Mouse (Mus musculus) ovary, postnatal 14 days (tissue): ENCODE results near the gene Suclg2.
A peak's percentile ranks its signal among the peaks of the same experiment; 100 is the strongest.
"Not testable (repeated sequence)": the region's sequence is repeated elsewhere in the genome, so short reads cannot be mapped to it uniquely, and the experiment has no call there.

ENCODE experiments used
- DNase-seq: peaks from one replicate; pipeline ENCODE4 v3.0.0; 2022; ENCODE audit warnings: low spot score

The Suclg2 gene

DNA sequence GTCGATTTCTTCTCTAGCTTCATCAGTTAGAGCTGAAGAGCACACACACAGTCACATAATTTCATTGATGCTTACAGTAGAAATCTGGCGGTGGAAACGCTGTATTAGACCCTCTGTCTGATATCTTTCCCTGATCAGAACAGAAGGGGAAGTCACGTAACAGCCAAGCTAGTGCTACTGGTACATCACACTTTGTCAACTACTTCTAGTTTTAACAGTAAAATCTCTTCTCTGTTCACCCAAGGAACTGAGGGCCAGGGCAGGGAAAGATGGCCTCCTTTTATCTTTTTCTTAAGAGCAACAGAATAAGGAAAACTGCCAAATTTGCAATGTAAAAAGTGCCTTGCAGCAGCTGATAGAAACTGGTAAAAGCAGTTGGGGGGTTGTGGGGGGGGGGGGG lies 97.8 kb downstream of the Suclg2 start:
- no peak for DNase-seq

DNA sequence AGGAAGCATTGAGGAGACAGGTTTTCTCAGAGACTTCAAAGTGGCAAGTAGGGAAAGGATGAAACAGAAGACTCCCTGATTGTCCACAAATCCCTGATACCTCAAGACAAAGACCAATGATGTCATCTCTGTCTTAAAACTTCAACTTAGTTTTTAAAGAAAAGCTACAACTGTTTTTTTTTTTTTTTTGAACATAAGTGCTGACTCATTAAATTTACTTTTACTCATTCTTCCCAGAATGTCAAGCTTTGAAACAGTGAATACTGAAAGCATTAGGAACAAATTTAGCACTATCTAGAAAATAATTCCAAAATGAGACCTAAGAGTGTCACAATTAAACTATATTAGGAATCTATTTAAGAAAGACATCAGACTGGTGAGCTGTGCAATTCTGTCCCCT lies 98.8 kb downstream of the Suclg2 start:
- DNase-seq = no peak

DNA sequence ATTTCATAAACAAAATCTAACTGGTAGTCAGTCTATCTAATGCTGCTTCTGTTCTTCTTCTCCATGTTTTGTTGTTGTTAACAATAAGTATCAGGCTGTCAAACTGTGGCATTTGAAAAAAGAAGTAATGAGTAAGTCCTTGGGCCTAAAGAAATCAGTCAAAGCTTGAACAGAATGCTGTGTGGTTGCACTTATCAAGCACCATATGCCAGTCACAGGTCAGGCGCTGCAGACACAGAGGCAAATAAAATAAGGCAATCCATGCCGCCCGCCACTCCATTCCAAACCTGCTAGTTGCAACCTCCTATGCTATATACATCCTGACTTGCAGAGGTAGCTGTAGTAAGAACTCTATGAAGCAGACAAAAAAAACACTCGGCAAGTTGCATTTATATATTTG lies 100.2 kb downstream of the Suclg2 start:
- no peak for DNase-seq

DNA sequence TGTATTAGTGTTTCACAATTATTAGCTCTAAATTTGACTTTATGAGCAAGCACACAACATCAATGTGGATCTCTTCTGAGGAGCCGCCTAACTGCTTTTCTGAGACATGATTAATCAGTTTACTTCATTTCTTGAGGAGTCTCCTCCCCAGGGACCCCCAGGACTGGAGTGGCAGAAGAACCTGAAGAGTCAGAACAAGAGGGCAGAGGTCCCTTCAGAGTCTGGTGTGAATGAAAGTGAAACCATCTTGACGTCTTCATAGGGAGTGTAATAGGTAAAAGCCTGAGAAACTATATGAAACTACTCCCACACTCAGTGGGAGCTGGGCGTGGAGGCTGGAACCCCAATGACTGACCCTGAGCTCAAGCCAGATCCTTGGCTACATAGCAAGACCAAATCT lies 105.4 kb downstream of the Suclg2 start:
- DNase-seq = no peak

DNA sequence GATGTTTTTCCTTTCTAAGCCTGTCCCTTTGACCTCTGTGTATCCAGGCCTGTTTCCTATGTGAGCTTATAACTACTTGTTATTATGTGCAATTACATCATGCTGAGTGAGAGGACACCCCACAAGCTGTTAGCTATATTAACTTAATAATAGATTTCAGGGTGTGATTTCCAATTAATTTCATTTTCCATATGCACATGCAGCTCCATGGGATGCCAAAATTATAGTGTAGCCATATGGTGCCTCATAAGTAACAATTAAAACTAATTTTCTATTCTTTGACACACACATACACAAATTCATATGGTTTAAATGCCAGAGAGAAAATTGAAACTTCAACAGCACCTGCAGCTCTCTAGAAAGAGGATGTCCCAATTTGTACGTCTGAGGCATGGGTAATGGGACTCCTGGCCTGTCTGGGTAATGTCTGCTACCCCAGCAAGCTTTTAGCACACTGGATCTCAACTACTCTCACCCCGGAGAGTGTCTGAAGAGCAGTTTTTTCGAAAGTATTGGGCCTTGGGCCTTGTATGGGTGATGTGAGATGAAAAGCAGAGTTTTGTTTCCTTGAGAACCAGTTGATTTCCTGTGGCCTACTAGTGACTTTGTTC lies 106.1 kb downstream of the Suclg2 start:
- no peak for DNase-seq

DNA sequence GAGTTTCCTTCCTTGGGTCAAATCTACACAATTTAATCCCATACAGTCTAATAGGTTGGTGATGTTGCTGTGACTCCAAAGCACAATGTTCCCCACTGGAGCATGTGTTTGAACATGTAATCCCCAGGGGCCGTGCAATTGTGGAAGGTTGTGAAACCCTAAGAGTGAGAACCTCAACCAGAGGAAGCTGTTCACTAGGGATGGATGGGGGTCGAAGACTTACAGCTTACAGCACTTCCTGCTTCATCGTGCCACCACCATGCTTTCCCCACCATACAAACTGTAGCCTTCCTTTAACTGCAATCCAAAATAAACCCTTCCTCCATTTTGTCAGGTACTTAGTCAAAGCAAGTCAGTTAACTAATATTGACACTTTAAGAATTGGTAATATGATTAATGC lies 107.5 kb downstream of the Suclg2 start:
- DNase-seq = no peak

DNA sequence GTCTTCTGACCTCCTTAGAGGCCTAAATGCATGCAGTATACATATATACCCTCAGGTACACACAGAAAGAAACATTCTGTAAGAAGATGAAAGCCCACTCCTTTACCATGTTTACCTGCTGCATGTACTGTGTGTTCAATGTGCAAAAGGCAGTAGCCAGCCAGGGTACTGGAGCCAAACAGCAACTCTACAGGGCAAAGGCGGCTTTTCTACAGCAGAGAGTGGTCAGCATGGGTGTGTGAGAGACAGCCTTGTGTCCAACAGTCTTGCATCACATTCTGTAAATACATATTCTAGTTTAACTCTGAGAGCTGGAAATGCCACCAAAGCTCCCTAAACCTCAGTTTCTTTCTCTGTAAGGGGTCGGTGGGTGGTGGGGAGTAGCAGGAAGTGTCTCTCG lies 110.5 kb downstream of the Suclg2 start:
- no peak for DNase-seq

DNA sequence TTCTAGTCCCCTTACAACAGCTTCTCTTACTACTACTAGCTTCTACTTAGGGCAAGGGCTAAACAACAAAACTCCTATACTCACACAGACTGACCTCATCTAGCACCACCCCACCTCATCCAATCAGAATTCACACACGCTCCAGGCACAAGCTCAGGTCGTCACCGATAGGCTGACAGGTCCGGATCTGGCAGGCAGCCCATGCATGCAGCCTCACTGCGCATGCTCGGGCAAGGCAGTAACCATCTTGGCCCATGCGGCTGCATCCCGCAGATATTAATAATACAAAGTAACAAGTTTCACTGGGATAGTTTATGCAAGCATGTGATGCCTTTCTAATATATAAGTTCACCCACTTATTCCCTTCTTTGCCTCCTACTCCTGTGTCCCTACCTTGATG lies 117.9 kb downstream of the Suclg2 start:
- not testable (repeated sequence) for DNase-seq

DNA sequence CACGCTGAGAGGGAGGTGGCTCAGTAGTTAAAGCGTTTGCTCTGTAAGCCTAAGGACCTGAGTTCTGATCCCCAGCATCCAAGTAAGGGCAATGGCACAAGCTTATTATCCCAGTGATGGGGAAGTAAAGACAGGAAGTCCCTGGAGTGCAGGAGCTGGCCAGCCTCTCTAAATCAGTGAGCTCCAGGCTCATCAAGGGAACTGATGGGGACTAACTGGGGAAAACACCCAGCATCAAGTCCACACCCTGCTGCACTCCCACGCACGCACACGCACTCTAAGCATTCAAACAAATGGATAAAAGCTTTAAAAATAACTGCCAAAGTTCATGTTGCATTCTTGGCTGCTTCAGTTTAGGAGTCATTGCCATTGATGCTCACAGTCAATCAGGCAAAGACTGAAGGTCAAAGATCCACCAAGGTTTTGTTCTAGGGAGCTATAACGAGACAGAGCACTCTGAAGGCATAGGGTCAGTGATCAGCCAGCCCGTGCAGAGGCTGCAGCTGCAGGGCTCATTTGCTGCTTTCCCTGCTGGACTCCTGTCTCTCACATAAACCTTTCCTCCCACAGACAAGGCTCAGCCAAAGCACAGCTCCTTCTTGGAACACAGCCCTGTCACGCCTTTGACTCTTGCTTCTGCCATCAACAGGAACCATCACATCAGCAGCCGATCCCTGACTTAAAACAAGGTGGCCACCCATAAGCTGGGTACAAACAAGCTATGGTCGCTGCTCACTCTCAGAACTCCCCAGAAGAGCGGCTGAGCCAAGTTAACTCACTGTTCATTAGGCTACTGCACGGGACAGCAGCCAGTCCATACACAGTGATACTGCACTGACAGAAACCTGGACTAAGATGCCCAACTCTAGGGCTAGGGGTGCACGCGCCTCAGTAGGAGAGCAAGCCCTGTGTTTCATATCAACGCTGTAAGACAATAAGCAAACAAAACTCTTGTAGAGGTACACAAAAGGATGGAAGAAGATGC lies 121.5 kb downstream of the Suclg2 start:
- DNase-seq = peak; percentile 23

DNA sequence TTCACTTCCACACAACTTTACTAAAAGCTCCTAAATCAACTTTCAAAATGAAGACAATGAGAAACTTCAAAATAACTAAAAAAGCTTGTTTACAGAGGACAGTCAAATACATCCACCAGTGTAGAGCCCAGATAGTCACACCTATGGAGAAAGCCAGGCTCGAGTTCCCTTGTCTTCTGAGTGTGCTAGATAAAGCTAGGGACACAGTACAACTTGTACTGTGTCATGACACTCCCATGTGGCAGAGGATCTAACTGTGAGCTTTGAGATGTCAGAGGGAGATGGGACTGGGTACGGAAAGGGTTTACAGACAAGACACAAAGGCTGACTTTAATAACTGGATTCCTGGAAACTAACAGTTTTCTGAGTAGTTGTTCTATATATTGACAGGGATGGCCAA lies 122.7 kb downstream of the Suclg2 start:
- DNase-seq = no peak

DNA sequence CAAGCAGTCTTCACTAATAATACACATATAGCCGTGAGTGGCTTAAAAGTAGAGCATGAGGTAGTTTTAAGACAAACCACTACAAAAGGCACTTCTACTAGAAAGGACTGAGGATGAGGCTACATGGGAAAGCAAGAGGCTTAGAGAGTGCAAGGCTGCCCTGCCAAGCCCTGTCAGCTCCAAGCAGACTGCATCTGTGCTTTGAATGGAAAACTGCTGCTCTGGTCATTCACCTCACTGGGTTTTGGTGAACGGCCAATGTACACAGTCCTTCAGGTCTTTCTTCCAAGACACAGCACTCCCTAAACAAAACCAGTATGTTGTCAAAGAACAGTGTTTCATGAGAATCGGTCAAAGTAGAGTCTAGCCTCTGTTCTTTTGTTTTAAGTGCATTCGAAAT lies 124.4 kb downstream of the Suclg2 start:
- DNase-seq = no peak

DNA sequence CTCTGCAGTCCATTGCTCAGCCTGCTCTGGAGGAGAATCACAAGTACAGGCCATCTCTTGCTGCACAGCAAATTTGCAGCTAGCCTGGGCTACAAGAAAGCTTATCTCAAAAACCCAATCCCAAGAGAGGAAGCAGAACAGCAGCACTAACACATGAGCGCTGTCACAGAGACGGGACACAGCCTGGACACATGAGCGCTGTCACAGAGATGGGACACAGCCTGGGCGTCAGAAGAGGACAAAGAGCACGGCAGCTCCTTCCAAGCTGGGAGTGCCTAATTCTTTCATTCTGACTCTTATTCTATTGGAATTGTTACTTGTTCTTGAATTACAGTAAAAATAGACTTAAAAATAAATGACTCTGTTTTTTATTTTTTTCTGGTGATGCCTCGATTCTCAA lies 126.2 kb downstream of the Suclg2 start:
- DNase-seq = no peak

DNA sequence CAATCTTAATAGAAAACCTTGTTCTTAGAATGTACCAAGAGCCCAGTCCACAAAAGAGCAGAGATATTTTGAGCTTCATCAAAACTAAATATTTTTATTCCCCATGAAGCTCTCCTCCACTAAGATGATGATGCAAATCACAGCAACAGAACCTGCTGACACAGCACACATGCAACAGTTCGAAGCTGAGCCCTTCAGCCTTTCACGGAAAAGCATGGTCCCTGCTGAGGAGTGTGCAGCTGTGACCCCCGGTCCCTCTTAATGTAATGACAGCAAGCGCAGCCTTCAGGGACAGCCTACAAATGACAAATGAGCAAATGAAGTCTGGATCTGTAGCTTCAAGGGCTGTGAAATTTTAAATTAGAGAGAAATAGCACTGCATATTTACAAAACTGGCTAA lies 128.1 kb downstream of the Suclg2 start:
- no peak for DNase-seq

DNA sequence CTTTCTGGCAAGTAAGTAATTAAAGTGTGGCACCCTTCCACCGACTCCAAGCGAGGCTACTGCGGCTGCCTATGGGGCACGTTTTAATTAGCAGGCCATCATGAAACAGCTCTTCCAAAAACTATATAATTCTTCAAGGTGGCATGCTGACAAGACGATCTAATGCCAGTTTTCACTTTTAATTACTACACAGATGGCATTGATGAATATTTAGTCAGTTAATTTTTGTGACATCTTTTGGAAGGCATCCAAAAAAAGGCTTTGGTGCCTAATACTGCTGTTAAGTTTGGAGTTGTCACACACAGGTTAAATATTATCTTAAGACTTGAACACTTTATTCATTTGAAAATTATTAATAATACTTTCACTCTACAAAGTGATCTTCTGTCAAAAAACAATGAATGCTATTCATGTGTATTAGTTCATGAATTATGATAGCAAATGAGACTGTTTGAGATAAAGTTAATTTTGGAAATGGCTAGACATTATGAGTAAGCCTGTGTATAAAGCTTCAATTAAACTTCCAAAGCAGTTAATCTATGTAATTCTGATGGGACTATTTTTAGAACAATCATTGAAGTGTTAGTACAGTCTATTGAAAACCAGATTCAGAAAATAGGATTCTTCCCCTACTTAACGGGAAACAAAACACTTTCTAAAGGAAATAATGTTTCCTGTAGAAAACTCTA lies 131.3 kb downstream of the Suclg2 start:
- DNase-seq = no peak

DNA sequence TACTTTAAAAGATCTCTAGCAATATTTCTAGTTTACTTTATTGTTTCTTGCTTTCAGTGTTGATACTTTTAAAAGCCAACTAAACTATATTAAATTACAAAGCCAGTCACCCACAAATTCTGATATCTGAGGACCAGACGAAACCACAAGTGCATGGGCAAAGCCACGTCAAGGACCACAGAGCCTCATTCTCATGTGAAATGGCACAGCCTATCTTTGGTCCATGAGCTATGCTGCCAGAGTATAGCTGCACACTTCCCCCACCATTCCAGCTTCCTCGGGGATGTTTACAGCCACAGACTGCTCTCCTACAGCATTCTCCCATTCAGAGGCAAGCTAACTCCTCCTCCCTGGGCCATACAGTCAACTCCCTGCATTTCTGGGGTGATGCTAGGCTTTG lies 136.7 kb downstream of the Suclg2 start:
- DNase-seq = no peak

DNA sequence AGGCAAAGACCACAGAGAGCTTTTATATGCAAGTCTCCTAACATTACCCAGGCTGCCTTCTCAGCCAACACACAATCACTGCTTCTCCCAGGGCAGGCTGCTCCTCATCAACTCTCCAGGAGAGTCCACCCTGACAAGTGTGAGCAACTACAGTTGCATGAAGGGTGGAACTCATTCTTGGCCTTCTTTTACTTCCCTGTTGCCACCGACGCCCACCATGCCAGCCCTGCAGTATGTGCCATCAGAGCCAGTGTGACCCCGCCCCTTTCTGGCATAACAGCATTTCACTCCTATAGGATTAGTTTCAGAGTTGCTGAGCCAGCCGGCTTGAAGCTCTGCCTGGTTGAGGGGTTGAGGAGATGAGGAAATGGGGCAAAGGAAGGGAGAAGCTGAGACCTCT lies 138.8 kb downstream of the Suclg2 start:
- DNase-seq = no peak

DNA sequence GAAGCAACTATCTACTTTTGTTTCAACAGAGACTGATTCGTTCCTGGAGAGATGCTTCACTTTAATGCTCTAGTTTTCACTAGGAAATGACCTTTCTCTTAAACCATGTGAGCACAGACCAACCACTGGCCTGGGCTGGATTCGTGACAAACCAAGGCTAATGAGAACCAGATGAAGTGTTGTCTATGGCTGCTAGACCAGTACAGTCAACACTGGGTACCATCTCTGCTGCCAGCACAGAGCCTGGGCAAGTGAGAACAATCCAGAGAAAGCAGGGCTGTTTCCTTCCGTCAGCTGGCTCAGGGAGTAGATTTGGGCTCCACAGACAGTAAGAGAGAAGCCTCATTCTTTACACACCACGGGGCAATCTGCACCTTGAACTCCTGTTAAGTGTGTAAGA lies 143.1 kb downstream of the Suclg2 start:
- no peak for DNase-seq

DNA sequence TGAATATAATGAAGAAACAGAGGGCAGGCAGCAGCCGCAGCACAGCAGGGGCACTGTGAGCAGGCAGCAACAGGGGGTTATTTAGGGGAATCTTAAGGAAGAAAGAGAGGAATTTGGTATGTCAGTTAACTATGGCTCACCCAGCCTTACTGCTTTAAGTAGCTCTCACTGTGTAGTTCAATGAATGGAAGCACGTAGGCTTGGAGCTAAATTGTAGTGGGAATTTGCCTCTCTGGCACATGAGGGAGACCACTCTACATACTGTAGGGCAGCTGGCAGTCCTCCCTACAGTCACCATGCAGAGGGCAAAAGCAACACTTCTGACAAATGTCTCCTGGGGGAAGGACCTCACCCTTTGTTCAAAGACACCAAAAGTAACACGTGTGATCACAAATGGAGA lies 143.7 kb downstream of the Suclg2 start:
- DNase-seq = no peak

DNA sequence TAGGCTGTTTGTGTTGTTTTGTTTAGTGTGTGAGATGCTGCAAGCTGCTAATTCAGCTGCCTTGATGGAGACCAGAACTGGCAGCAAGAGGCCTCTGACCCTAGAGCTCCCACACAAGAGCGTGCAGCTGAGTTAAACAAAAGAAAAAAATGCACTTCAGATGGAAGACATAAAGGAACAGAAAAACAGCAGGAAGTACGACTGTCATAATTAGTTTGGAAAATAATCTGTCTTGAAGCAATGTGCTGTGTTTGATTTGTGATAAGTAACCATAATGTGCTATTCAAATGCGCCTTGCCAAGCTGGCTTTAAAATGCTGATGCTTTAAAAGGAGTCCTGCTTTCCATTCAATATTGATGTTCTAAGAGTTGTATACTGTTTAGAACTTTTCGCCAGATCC lies 144.2 kb downstream of the Suclg2 start:
- DNase-seq = no peak

DNA sequence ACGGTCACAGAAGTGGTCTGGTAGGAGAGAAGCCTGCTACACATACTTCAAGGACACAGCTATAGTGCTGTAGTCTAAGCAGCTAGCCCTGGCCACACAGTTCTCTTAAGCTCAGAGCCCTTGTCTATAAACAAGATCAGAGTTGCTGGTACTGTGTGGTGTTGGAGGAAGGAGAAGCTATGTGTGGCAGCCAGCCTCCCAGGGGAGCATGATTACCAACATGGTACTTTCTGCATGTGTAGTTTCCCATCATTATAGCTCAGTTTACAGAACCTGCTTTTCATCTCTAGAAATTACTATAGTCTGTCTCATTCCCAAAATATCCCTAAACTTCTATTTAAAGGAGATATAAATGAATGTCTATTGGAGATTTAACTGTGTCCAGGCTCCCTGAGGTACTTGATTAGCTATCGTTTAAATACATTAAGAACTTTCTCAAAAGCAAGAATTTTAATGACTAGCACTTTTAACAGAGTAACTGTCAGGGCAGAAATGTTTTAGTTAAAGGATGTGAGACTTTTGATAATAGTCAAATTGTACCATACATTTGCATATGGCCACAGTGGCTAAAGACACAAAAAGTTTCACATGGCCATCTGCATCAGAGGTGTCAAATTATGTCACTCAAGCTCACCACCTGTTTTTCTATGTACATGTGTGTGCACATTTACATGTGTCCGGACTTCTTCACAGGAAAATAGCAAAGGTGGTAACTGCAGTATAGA lies 145.4 kb downstream of the Suclg2 start:
- DNase-seq = no peak

DNA sequence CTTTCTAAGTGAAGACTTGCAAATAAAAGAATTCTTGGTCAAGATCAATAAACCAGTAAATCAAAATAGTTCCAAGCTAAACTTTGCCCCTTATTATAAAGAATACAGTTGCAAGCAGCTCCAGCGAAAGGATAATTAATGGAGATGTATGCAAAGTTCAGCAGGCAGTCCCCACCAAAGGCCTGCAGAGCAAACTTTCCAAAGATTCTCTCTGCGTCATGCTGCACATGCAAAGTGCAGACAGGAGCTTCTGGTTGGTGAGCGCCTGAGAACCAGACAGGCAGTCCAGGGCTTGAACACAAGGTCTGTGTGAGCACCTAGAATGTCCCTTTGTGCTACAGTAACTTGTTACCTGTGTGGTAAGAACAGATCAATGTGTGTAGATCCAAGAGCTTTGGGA lies 147.0 kb downstream of the Suclg2 start:
- DNase-seq = no peak

DNA sequence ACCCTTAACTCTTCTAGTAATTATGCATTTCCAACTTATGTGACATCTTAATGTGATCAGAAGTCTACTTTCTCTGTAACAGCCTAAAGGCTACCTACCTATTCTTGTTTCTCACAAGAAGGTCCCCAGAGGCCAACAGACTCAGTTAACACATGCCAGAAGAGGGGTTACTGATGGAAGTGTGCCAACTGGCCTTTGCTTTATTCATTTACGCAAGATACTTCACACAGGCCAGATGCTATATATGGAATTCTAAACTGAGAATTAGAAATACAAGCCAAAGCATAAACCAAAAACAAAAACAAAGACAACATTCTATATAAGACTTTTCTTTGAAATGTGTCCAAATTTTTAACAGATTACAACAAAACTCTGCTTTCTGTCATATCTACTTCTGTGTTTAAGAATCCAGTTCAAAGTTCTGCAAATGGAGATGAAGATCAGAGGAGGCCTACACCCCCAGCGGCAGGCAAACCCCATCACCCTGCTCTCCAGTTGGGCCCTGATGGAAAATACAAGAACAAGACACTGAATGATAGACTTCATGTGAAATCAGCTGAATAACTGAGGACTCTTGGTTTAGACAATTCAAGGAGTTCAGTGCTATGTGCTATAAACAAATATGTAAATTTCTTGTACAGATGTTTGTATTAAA lies 155.1 kb downstream of the Suclg2 start:
- no peak for DNase-seq
